Mouse (Mus musculus) MEL (cell line): ENCODE data around the gene Ptprn2.

ENCODE experiments used
- CHD2 ChIP-seq: IDR thresholded peaks from 2 replicates; pipeline ENCODE4 v1.6.1; 2011; ENCODE audit warnings: low read length, improper control_type of control experiment
- CTCF ChIP-seq, 3 experiments: IDR thresholded peaks in 2 of 3; conservative IDR thresholded peaks in 1 of 3; 2 replicates each; pipeline ENCODE4 v1.5.1; 2011 to 2012; ENCODE audit warnings: low read length in 3 of 3, low read depth in 2 of 3, mild to moderate bottlenecking in 2 of 3, improper control_type of control experiment in 1 of 3, inconsistent platforms in 1 of 3, mixed read lengths in 1 of 3, moderate library complexity in 1 of 3; ENCODE audit not compliant: control insufficient read depth in 1 of 3, insufficient read depth in 1 of 3, poor library complexity in 1 of 3, severe bottlenecking in 1 of 3
- ELF1 ChIP-seq: IDR thresholded peaks from 2 replicates; pipeline ENCODE4 v1.6.1; 2014; ENCODE audit warnings: low read depth, mild to moderate bottlenecking, inconsistent platforms, low read length, improper control_type of control experiment, moderate library complexity
- EP300 ChIP-seq, 2 experiments: IDR thresholded peaks; 2 replicates each; pipeline ENCODE4 v1.6.1; 2011; ENCODE audit warnings: improper control_type of control experiment in 2 of 2, low read length in 2 of 2, low read depth in 1 of 2, mild to moderate bottlenecking in 1 of 2
- MAZ ChIP-seq: IDR thresholded peaks from 2 replicates; pipeline ENCODE4 v1.6.1; 2012; ENCODE audit warnings: low read depth, mild to moderate bottlenecking, inconsistent platforms, low read length, improper control_type of control experiment
- NRF1 ChIP-seq: IDR thresholded peaks from 2 replicates; pipeline ENCODE4 v1.6.1; 2014; ENCODE audit warnings: low read depth, mild to moderate bottlenecking, inconsistent platforms, low read length, improper control_type of control experiment, moderate library complexity; ENCODE audit not compliant: poor library complexity, insufficient read depth, severe bottlenecking
- POLR2A ChIP-seq, 2 experiments: IDR thresholded peaks; 2 replicates each; pipeline ENCODE4 v1.6.1; 2011 to 2012; ENCODE audit warnings: low read length in 2 of 2, mild to moderate bottlenecking in 2 of 2, control low read depth in 1 of 2, improper control_type of control experiment in 1 of 2, low read depth in 1 of 2, moderate library complexity in 1 of 2; ENCODE audit not compliant: control insufficient read depth in 1 of 2, insufficient read depth in 1 of 2, poor library complexity in 1 of 2
- POLR2AphosphoS5 ChIP-seq: IDR thresholded peaks from 2 replicates; pipeline ENCODE4 v1.6.1; 2012; ENCODE audit warnings: low read depth, borderline replicate concordance, mild to moderate bottlenecking, inconsistent platforms, low read length, moderate library complexity, mixed read lengths
- RCOR1 ChIP-seq: IDR thresholded peaks from 2 replicates; pipeline ENCODE4 v1.6.1; 2012; ENCODE audit warnings: low read depth, mild to moderate bottlenecking, inconsistent platforms, low read length, improper control_type of control experiment
- TAL1 ChIP-seq: IDR thresholded peaks from 2 replicates; pipeline ENCODE4 v1.6.1; 2012; ENCODE audit warnings: mild to moderate bottlenecking, inconsistent platforms, low read length, moderate library complexity, mixed read lengths
- ZNF384 ChIP-seq: IDR thresholded peaks from 2 replicates; pipeline ENCODE4 v1.6.1; 2012; ENCODE audit warnings: low read depth, mild to moderate bottlenecking, inconsistent platforms, low read length, improper control_type of control experiment

GRCm38 (mm10) chr12:116660076-116660475 lies 174.6 kb downstream of the Ptprn2 start:
- TF ChIP-seq CTCF (IDR thresholded peaks at IDR 0.05 in 2 of 3, conservative IDR thresholded peaks at IDR 0.05 in 1 of 3; ENCODE audit: control insufficient read depth in 1 of 3, insufficient read depth in 1 of 3, low read depth in 2 of 3, low read length in 3 of 3, poor library complexity in 1 of 3, severe bottlenecking in 1 of 3): no peak
- no peak for TF ChIP-seq NRF1
- no peak for TF ChIP-seq RCOR1
- no peak for TF ChIP-seq ZNF384
- TF ChIP-seq EP300 (IDR thresholded peaks at IDR 0.05; ENCODE audit: low read depth in 1 of 2, low read length in 2 of 2): no peak
- TF ChIP-seq CHD2: no peak
- no peak for TF ChIP-seq ELF1
- no peak for TF ChIP-seq MAZ
- no peak for TF ChIP-seq POLR2A (IDR thresholded peaks at IDR 0.05; ENCODE audit: control insufficient read depth in 1 of 2, insufficient read depth in 1 of 2, low read depth in 1 of 2, low read length in 2 of 2, poor library complexity in 1 of 2)
- no peak for TF ChIP-seq TAL1
- no peak for TF ChIP-seq POLR2AphosphoS5
